Mouse (Mus musculus): ENCODE measurements around the gene Ftl1. TPM values are rescaled to one million over a fixed set of nuclear protein-coding genes. Genes with fewer than 3 reads are reported as not detected.

Gene Ftl1
- total RNA-seq, 2 experiments from 2014 or later: 287 to 382 TPM

DNA sequence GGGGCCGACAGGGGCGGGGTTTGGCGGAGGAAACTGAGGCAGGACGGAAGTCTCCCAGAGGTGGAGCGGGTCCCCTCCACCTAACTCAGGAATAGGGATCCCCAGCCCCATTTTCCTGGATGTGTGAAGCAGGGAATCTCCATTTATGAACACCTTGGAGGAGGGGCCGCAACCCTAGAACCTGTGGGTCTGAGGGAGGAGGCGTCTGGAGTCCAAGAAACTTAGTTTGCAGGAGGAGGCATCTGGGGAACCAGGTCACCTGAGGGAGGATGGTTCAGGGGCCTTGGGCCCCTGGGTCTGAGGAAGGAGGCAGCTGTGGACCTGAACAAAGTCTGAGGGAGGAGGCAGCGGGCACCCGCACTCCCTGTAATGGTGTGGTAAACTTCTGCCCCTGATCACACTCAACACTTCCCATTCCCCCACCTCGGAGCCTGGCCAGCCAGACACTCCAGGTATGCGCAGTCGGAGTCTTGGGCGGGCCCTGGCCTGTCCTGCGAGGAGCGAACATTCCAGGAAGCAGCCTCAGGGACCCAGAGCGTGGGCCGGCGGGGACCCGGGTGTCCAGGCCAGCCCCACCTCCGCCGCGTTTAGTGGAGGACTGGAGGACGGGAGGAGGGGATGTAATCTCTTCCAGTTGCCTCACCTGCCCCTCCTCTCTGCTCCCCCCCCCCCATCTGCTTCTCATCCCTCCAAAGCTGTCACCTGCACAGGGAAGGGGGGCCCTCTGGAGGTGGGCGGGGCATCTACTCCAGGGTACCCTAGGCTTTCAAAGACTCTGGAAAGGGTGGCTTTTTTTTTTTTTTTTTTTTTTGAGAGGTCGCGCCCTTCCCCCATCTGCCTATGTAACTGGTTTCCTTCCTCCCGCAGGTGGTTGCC, 45.6 kb downstream of the Ftl1 start:
- DNase-seq: no peak

DNA sequence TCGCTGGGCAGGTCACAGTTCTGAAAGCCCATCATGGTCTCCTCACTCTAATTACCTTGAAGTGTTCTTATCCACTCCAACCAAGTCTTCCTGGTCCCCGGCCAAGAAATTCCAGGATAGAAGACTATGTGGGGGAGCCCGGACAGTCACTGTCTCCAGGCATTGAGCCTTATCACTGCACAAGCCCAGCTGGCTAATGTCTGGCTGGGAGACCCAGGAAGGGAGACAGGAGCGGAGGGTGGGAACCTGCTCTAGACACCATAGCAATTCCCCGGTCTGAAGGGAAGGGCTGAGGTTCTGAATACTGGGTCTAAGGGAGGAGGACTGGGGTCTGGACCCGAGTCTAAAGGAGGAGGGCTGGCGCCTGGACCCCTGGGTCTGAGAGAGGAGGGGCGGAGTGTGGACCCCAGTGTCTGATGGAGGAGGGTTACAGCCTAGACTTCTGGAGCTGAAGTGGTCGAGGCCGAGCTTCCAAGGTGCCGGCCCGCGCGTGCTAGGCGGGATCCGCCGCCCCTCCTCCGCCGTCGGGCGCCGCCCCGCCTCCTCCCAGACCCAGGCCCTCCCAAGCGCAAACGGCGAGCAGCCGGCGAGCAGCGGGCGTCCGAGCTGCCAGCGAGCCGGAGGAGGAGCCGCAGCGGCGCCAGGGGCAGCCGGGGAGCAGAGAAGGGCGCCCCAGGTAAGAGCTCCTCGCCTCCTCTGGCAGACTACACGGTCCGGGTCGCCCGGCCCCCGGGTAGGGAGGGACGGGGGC, 46.4 kb downstream of the Ftl1 start, which contains the start of gene Ntf5:
Gene Ntf5, plus strand, starts transcription at position 583 of the 751 bp plus-strand sequence.
- DNase-seq: no peak

DNA sequence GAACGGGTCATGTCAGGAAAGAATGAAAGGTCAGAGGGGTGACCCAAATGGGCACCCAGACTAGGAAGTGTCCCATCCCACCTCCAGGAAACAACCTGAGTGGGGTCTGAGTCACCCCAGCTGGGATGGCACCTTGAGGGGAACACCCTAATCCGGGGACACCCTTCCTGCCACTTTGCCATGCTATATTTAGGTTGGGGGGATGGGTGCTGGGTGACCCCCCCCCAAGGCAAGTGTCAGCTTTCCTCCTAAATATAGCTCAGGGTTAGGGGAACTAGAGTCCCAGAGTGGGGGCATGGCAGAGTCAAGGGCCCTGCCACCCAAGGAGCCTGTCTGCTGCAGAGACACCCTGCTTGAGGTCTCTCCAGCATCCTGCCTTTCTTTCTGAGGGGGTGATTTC, 47.3 kb downstream of the Ftl1 start:
- no peak for DNase-seq

DNA sequence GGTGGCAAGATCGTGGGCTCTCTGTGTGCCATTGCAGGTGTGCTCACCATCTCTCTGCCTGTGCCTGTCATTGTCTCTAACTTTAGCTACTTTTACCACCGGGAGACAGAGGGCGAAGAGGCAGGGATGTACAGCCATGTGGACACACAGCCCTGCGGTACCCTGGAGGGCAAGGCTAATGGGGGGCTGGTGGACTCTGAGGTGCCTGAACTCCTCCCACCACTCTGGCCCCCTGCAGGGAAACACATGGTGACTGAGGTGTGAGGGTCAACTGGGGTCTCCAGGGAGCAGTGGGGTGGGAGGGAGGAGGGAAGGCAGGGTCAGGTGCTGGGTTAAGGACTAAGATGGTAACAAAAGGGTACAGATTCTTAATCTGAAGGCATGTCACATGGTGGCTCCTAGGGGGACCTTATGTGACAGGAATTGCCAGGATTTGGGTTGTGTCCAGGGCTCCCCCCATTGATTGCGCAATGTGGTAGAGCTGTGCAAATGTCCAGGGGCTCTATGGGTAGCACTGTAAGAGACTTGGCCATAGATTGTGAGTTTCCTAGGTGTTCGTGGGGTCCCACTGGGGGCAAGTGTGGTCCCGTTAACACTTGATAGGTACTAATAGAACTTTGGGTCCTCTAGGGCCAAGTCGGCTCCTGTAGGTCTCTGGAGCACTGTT, 50.1 kb downstream of the Ftl1 start:
- no peak for DNase-seq

DNA sequence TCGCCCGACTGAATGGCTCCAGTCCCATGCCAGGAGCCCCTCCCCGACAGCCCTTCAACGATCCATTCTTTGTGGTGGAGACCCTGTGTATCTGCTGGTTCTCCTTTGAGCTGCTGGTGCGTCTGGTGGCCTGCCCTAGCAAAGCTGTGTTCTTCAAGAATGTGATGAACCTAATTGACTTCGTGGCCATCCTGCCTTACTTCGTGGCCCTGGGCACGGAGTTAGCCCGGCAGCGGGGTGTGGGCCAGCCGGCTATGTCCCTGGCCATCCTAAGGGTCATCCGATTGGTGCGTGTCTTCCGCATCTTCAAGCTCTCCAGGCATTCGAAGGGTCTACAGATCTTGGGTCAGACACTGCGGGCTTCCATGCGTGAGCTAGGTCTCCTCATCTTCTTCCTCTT, 50.7 kb downstream of the Ftl1 start:
- DNase-seq: no peak

DNA sequence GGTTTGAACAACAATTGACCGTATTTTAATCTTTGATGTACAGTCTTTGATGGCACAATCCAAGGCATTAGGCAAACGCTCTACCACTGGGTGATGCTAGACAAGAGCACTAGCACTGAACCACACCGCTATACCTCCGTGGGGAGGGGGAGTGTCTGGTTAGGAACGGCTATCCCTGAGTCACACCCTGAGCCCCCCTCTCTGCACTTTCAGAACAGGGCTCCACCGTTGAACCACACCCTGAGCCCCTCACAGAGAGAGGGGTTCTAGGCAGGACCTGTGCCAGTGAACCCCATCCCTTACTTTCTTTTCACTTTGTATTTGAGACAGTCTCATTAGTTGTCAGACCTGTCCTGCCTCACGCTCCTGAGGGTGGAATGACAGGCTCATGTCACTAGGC, 51.3 kb downstream of the Ftl1 start:
- no peak for DNase-seq

Small RNA genes within 50 kb of the gene (microRNA-seq; reads per million reads assigned to microRNA genes)
- 0 to 0.27 reads per million in 2 experiments for gene Gm22133

Other genes starting within 250 kb of the Ftl1 start
- not detected for gene Dkkl1, start 247.7 kb downstream of the Ftl1 start, total RNA-seq (2021)
- 1 to 10 TPM; 6.4 to 7.7 TPM for gene Tead2, start 244.1 kb downstream of the Ftl1 start, total RNA-seq (2021)
- gene Cd37, start 220.8 kb downstream of the Ftl1 start, total RNA-seq (2021): 10 to 100 TPM in 1 of 2 experiments, 1 to 10 TPM in 1; 2.6 to 12.8 TPM
- not detected for gene Slc6a16, start 218.8 kb downstream of the Ftl1 start, total RNA-seq (2021)
- gene Slc6a21, start 182.4 kb downstream of the Ftl1 start, total RNA-seq (2021): not detected
- 10 to 100 TPM; 20.0 to 27.9 TPM for gene Trpm4, start 126.1 kb downstream of the Ftl1 start, total RNA-seq (2021)
- gene Hrc, start 124.6 kb downstream of the Ftl1 start, total RNA-seq (2021): 100 to 1,000 TPM; 954 to 975 TPM
- under 1 TPM in 1 of 2 experiments, not detected in 1; 0.33 TPM for gene Ppfia3, start 92.9 kb downstream of the Ftl1 start, total RNA-seq (2021)
- 1 to 10 TPM; 1.7 to 2.3 TPM for gene Lin7b, start 89.3 kb downstream of the Ftl1 start, total RNA-seq (2021)
- gene Snrnp70, start 64.1 kb downstream of the Ftl1 start, total RNA-seq (2021): 10 to 100 TPM; 81.1 to 85.7 TPM
- 1 to 10 TPM; 6.1 to 7.4 TPM for gene Kcna7, start 54.2 kb downstream of the Ftl1 start, total RNA-seq (2021)
- under 1 TPM; 0.25 to 0.28 TPM for gene Ntf5, start 46.2 kb downstream of the Ftl1 start, total RNA-seq (2021)
- gene Lhb, start 39.1 kb downstream of the Ftl1 start, total RNA-seq (2021): not detected
- 100 to 1,000 TPM in 1 of 2 experiments, 10 to 100 TPM in 1; 99.2 to 105 TPM for gene Gys1, start 25.0 kb downstream of the Ftl1 start, total RNA-seq (2021)
- gene Ruvbl2, start 21.8 kb downstream of the Ftl1 start, total RNA-seq (2021): 10 to 100 TPM; 25.2 to 26.5 TPM
- gene Bax, start 7.0 kb upstream of the Ftl1 start, total RNA-seq (2021): 10 to 100 TPM; 23.4 to 24.1 TPM
- not detected for gene Tulp2, start 22.0 kb upstream of the Ftl1 start, total RNA-seq (2021)
- gene Gm45808, start 26.9 kb upstream of the Ftl1 start, total RNA-seq (2021): 10 to 100 TPM in 1 of 2 experiments, 1 to 10 TPM in 1; 8.7 to 12.3 TPM
- gene Dhdh, start 28.9 kb upstream of the Ftl1 start, total RNA-seq (2021): 10 to 100 TPM in 1 of 2 experiments, 1 to 10 TPM in 1; 7.9 to 13.1 TPM
- 100 to 1,000 TPM; 129 to 143 TPM for gene Nucb1, start 50.5 kb upstream of the Ftl1 start, total RNA-seq (2021)
- 10 to 100 TPM; 31.6 to 33.7 TPM for gene Ppp1r15a, start 66.4 kb upstream of the Ftl1 start, total RNA-seq (2021)
- gene Plekha4, start 66.4 kb upstream of the Ftl1 start, total RNA-seq (2021): 1 to 10 TPM; 2.0 to 2.5 TPM
- gene Hsd17b14, start 95.0 kb upstream of the Ftl1 start, total RNA-seq (2021): under 1 TPM in 1 of 2 experiments, not detected in 1; 0.41 TPM
- gene Bcat2, start 110.3 kb upstream of the Ftl1 start, total RNA-seq (2021): 100 to 1,000 TPM; 225 to 264 TPM
- not detected for gene Fgf21, start 155.6 kb upstream of the Ftl1 start, total RNA-seq (2021)
- gene Fut1, start 157.4 kb upstream of the Ftl1 start, total RNA-seq (2021): not detected
- under 1 TPM; 0.17 to 0.26 TPM for gene Izumo1, start 161.9 kb upstream of the Ftl1 start, total RNA-seq (2021)
- gene Rasip1, start 167.6 kb upstream of the Ftl1 start, total RNA-seq (2021): 10 to 100 TPM; 21.6 to 26.8 TPM
- 1 to 10 TPM; 2.4 to 2.6 TPM for gene Mamstr, start 180.1 kb upstream of the Ftl1 start, total RNA-seq (2021)
- under 1 TPM; 0.42 to 0.46 TPM for gene Fut2, start 206.5 kb upstream of the Ftl1 start, total RNA-seq (2021)
- not detected for gene Ntn5, start 224.1 kb upstream of the Ftl1 start, total RNA-seq (2021)
- under 1 TPM; 0.18 to 0.30 TPM for gene Sec1, start 234.5 kb upstream of the Ftl1 start, total RNA-seq (2021)
- gene Car11, start 240.0 kb upstream of the Ftl1 start, total RNA-seq (2021): 1 to 10 TPM; 3.4 to 5.9 TPM
- gene Dbp, start 245.2 kb upstream of the Ftl1 start, total RNA-seq (2021): 10 to 100 TPM; 12.1 to 15.0 TPM